In the genomic region with DNA sequence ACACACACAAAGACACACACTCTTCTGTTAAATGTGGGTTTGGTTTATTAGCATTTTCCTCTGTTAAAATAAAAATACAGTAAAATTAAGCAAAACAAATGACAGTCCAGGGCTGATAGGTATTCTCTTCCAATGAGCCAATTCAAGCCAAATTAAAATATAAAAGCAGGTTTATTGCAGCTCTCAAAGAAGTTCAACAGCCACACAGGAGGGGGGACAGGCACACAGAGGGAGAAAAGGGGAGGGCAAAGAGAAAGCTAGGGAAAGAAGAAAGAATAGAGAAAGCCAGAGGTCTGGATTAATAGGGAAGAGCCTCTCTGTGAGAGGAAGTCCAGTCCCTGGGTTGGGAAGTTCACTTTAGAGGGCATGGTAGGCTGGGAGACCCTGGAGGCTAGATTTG, we compare ENCODE assay signal across 24 mouse cellular contexts. TPM values are rescaled to one million over a fixed set of nuclear protein-coding genes. Genes with fewer than 3 reads are reported as not detected.
DNase-seq lines count a peak whose midpoint lies in the region; ATAC-seq and TF ChIP-seq lines count a peak whose summit lies in the region.
"Had no signal": no experiment of that assay in that cellular context is flagged by ENCODE, and none has a peak within 500 bp of the region (broad histone marks: within the 10 kb centered on the region; RNA-seq: fewer than 3 reads in every experiment).

No protein-coding gene starts in this region.

- no peak overlapping the region for H3K9ac ChIP-seq in forebrain, embryonic 14.5 days (ENCODE audit: low read length)
- H3K9ac ChIP-seq: embryonic facial prominence, embryonic 12.5 days; forebrain, embryonic 12.5 days; forebrain, embryonic 15.5 days; forebrain, postnatal 0 days had no signal

- no peak for ATAC-seq in forebrain, embryonic 14.5 days
- ATAC-seq: activated CD4-positive, CD25-positive, alpha-beta regulatory T cell, adult 4 months; CD4-positive, CD25-positive, alpha-beta regulatory T cell, adult 4 months; forebrain, embryonic 15.5 days; forebrain, postnatal 0 days; Patski had no signal

- H3K27ac ChIP-seq in forebrain, embryonic 10.5 days: no peak overlapping the region
- H3K27ac ChIP-seq in forebrain, embryonic 14.5 days (ENCODE audit: low read depth, low read length): no peak overlapping the region
- H3K27ac ChIP-seq in left cerebral cortex, adult 2 months: no peak overlapping the region
- H3K27ac ChIP-seq: embryonic facial prominence, embryonic 10.5 days; embryonic facial prominence, embryonic 12.5 days; forebrain, embryonic 12.5 days; forebrain, embryonic 15.5 days had no signal

- H3K4me1 ChIP-seq in forebrain, embryonic 10.5 days: peaks cover 8% of the 10 kb centered on the region; the same call in 1 of the 2 replicates
- H3K4me1 ChIP-seq in forebrain, embryonic 14.5 days (ENCODE audit: control insufficient read depth, insufficient read depth, low read length): no peaks in the 10 kb centered on the region
- H3K4me1 ChIP-seq: embryonic facial prominence, embryonic 10.5 days; embryonic facial prominence, embryonic 12.5 days; forebrain, embryonic 15.5 days had no signal

- intact Hi-C loops in left cerebral cortex, adult 2 months (cut with DNase I): no loop called here

- no peak for TF ChIP-seq CTCF in left cerebral cortex, adult 2 months (IDR thresholded peaks at IDR 0.05)

- peaks cover 4% of the 10 kb centered on the region; the same call in 1 of the 2 replicates for H3K9me3 ChIP-seq in forebrain, embryonic 10.5 days
- H3K9me3 ChIP-seq in forebrain, embryonic 14.5 days (replicated peaks; ENCODE audit: control insufficient read depth, low read length): no peaks in the 10 kb centered on the region
- H3K9me3 ChIP-seq: embryonic facial prominence, embryonic 12.5 days; forebrain, embryonic 12.5 days; forebrain, embryonic 15.5 days; G1E had no signal

- H3K27me3 ChIP-seq in forebrain, embryonic 10.5 days (ENCODE audit: poor library complexity, severe bottlenecking): no peaks in the 10 kb centered on the region
- H3K27me3 ChIP-seq in forebrain, embryonic 14.5 days (replicated peaks; ENCODE audit: control insufficient read depth, insufficient read depth, low read length): no peaks in the 10 kb centered on the region
- H3K27me3 ChIP-seq: CH12.LX; embryonic facial prominence, embryonic 12.5 days; forebrain, embryonic 12.5 days; forebrain, embryonic 15.5 days; Patski had no signal

- no peak overlapping the region for H3K4me2 ChIP-seq in forebrain, embryonic 14.5 days (ENCODE audit: low read length)
- H3K4me2 ChIP-seq: embryonic facial prominence, embryonic 12.5 days; forebrain, embryonic 12.5 days; forebrain, embryonic 15.5 days had no signal

- DNase-seq in forebrain, embryonic 10.5 days (ENCODE audit: extremely low spot score, low spot score): peak; percentile 6
- DNase-seq in forebrain, embryonic 14.5 days (ENCODE audit: low spot score): no peak
- DNase-seq in R1 (ENCODE audit: low read depth, low spot score): peak; percentile 90
- no peak for DNase-seq in left cerebral cortex, adult 2 months (ENCODE audit: extremely low spot score in 1 of 2, low spot score in 2 of 2)
- DNase-seq in urinary bladder, postnatal 10 days (ENCODE audit: low spot score): no peak
- DNase-seq: adrenal gland, adult 8-10 months; adrenal gland, postnatal 14 days; adrenal gland, postnatal 36 days; B cell, adult 2 months; cerebellum, adult 11-12 months; cerebellum, adult 2 months; cerebellum, adult 9-10 months; cerebellum, postnatal 10 days; cerebellum, postnatal 25 days; forebrain, postnatal 0 days had no signal

- H3K4me3 ChIP-seq in forebrain, embryonic 10.5 days: no peak overlapping the region
- no peak overlapping the region for H3K4me3 ChIP-seq in forebrain, embryonic 14.5 days (ENCODE audit: low read depth, low read length)
- H3K4me3 ChIP-seq in left cerebral cortex, adult 2 months: no peak overlapping the region
- H3K4me3 ChIP-seq: embryonic facial prominence, embryonic 10.5 days; embryonic facial prominence, embryonic 12.5 days; forebrain, embryonic 12.5 days; forebrain, embryonic 15.5 days had no signal

- no peaks in the 10 kb centered on the region for H3K36me3 ChIP-seq in forebrain, embryonic 10.5 days (replicated peaks)
- no peaks in the 10 kb centered on the region for H3K36me3 ChIP-seq in forebrain, embryonic 14.5 days (ENCODE audit: control insufficient read depth, insufficient read depth, low read length)
- H3K36me3 ChIP-seq: embryonic facial prominence, embryonic 10.5 days; embryonic facial prominence, embryonic 12.5 days; forebrain, embryonic 12.5 days; forebrain, embryonic 15.5 days; G1E had no signal

RNA-seq across cellular contexts. Expression of gene Nt5e, which starts 7.8 kb away (rescaled TPM):
- 0.86 and 0.95 TPM in 2 replicates for polyA plus RNA-seq in forebrain, embryonic 10.5 days (2016; fragmentation: Nextera tagmentation; extraction: Ambion mirVana)
- polyA plus RNA-seq in forebrain, embryonic 14.5 days (2014; fragmentation: Nextera tagmentation; extraction: Ambion mirVana): 0.48 and 0.94 TPM in 2 replicates
- total RNA-seq in left cerebral cortex, adult 2 months (2021): 1 to 10 TPM; 2.9 TPM
- polyA plus RNA-seq: G1E had no signal

Comparison
In these comparisons a context has a peak if more than half of its experiments do, and no peak if none do; other contexts are left out.
1. DNase-seq: peak in forebrain, embryonic 10.5 days (single experiment) and R1 (single experiment); none in forebrain, embryonic 14.5 days (single experiment), left cerebral cortex, adult 2 months (0 of 2) and urinary bladder, postnatal 10 days (single experiment).